Mouse (Mus musculus): Measurements from ENCODE around the gene Faap20. TPM values are rescaled to one million over a fixed set of nuclear protein-coding genes. Genes with fewer than 3 reads are reported as not detected.

Faap20 gene
- polyA plus RNA-seq, 1 experiment from 2014 or later, result 61.0 TPM

- Histone ChIP-seq H3K4me3 (peak overlapping the region; percentile 59), H3K9ac (peak overlapping the region; percentile 82), H3K4me2 (peak overlapping the region; percentile 93), H3K36me3 (peaks cover 14% of the 10 kb centered on the region), H3K27ac (ENCODE audit: poor library complexity, severe bottlenecking) (peak overlapping the region; percentile 96), H3K9me3 (replicated peaks) (no peaks in the 10 kb centered on the region), H3K4me1 (replicated peaks) (peaks cover 33% of the 10 kb centered on the region), H3K27me3 (replicated peaks) (no peaks in the 10 kb centered on the region)
- WGBS, result 14% methylated on average over 23 of the region's 23 CpGs
- ATAC-seq (ENCODE audit: insufficient number of reproducible peaks, low FRiP score), result no peak
These were observed 937 bp downstream of the Faap20 start for GRCm38 (mm10) chr4:155250361-155251117.

- Histone ChIP-seq H3K9me3 (replicated peaks) (no peaks in the 10 kb centered on the region), H3K9ac (peak overlapping the region; percentile 82), H3K36me3 (peaks cover 17% of the 10 kb centered on the region), H3K4me1 (replicated peaks) (peaks cover 29% of the 10 kb centered on the region), H3K27me3 (replicated peaks) (no peaks in the 10 kb centered on the region), H3K27ac (ENCODE audit: poor library complexity, severe bottlenecking) (peak overlapping the region; percentile 96; the same call in 1 of the 2 replicates), H3K4me2 (peak overlapping the region; percentile 93), H3K4me3 (peak overlapping the region; percentile 59; the same call in 1 of the 2 replicates)
- WGBS, result 81% methylated on average over 3 of the region's 3 CpGs
- no peak for ATAC-seq (ENCODE audit: insufficient number of reproducible peaks, low FRiP score)
These were observed 1.5 kb downstream of the Faap20 start for GRCm38 (mm10) chr4:155251147-155251546.

GRCm38 (mm10) chr4:155252253-155252652 lies 2.7 kb downstream of the Faap20 start:
- Histone ChIP-seq H3K9ac (no peak overlapping the region), H3K4me3 (no peak overlapping the region), H3K36me3 (peaks cover 26% of the 10 kb centered on the region), H3K4me1 (replicated peaks) (peaks cover 22% of the 10 kb centered on the region), H3K4me2 (no peak overlapping the region), H3K27ac (ENCODE audit: poor library complexity, severe bottlenecking) (no peak overlapping the region), H3K27me3 (replicated peaks) (no peaks in the 10 kb centered on the region), H3K9me3 (replicated peaks) (no peaks in the 10 kb centered on the region)
- WGBS, result 83% methylated on average over 6 of the region's 6 CpGs
- ATAC-seq (ENCODE audit: insufficient number of reproducible peaks, low FRiP score), result no peak

GRCm38 (mm10) chr4:155264521-155265321 lies 15.1 kb downstream of the Faap20 start:
- no peak overlapping the region for H3K4me3 ChIP-seq
- H3K36me3 ChIP-seq, result peaks cover 4% of the 10 kb centered on the region
- H3K27me3 ChIP-seq (replicated peaks), result no peaks in the 10 kb centered on the region; the same call in 1 of the 2 replicates
- 83% methylated on average over 3 of the region's 3 CpGs for WGBS
- no peak overlapping the region for H3K9ac ChIP-seq
- no peak overlapping the region for H3K4me2 ChIP-seq
- no peak overlapping the region for H3K27ac ChIP-seq (ENCODE audit: poor library complexity, severe bottlenecking)
- H3K9me3 ChIP-seq (replicated peaks), result peaks cover 4% of the 10 kb centered on the region
- H3K4me1 ChIP-seq (replicated peaks), result peaks cover 10% of the 10 kb centered on the region
- no peak for ATAC-seq (ENCODE audit: insufficient number of reproducible peaks, low FRiP score)

- Histone ChIP-seq H3K9me3 (replicated peaks) (no peaks in the 10 kb centered on the region), H3K4me3 (no peak overlapping the region), H3K4me1 (replicated peaks) (peaks cover 10% of the 10 kb centered on the region), H3K9ac (no peak overlapping the region), H3K27ac (ENCODE audit: poor library complexity, severe bottlenecking) (no peak overlapping the region), H3K27me3 (replicated peaks) (no peaks in the 10 kb centered on the region; the same call in 1 of the 2 replicates), H3K4me2 (no peak overlapping the region), H3K36me3 (no peaks in the 10 kb centered on the region)
- ATAC-seq (ENCODE audit: insufficient number of reproducible peaks, low FRiP score), result no peak
- 65% methylated on average over 7 of the region's 7 CpGs for WGBS
These were observed 17.5 kb downstream of the Faap20 start for GRCm38 (mm10) chr4:155267047-155267543.

GRCm38 (mm10) chr4:155267639-155268175 lies 18.1 kb downstream of the Faap20 start:
- ATAC-seq (ENCODE audit: insufficient number of reproducible peaks, low FRiP score), result no peak
- no peak overlapping the region for H3K9ac ChIP-seq
- H3K36me3 ChIP-seq, result no peaks in the 10 kb centered on the region
- WGBS, result 45% methylated on average over 12 of the region's 12 CpGs
- no peaks in the 10 kb centered on the region for H3K9me3 ChIP-seq (replicated peaks)
- H3K4me1 ChIP-seq (replicated peaks), result peaks cover 10% of the 10 kb centered on the region
- no peak overlapping the region for H3K4me3 ChIP-seq
- H3K27me3 ChIP-seq (replicated peaks), result no peaks in the 10 kb centered on the region; the same call in 1 of the 2 replicates
- H3K27ac ChIP-seq (ENCODE audit: poor library complexity, severe bottlenecking), result no peak overlapping the region
- H3K4me2 ChIP-seq, result no peak overlapping the region

GRCm38 (mm10) chr4:155268382-155268781 lies 18.8 kb downstream of the Faap20 start:
- H3K36me3 ChIP-seq, result no peaks in the 10 kb centered on the region
- no peak for ATAC-seq (ENCODE audit: insufficient number of reproducible peaks, low FRiP score)
- H3K9me3 ChIP-seq (replicated peaks), result no peaks in the 10 kb centered on the region
- no peak overlapping the region for H3K4me2 ChIP-seq
- 24% methylated on average over 5 of the region's 5 CpGs for WGBS
- no peak overlapping the region for H3K4me3 ChIP-seq
- peaks cover 10% of the 10 kb centered on the region for H3K4me1 ChIP-seq (replicated peaks)
- H3K9ac ChIP-seq, result no peak overlapping the region
- H3K27ac ChIP-seq (ENCODE audit: poor library complexity, severe bottlenecking), result no peak overlapping the region
- no peaks in the 10 kb centered on the region; the same call in 1 of the 2 replicates for H3K27me3 ChIP-seq (replicated peaks)

- WGBS, result 45% methylated on average over 5 of the region's 5 CpGs
- ATAC-seq (ENCODE audit: insufficient number of reproducible peaks, low FRiP score), result no peak
- Histone ChIP-seq H3K9ac (no peak overlapping the region), H3K27ac (ENCODE audit: poor library complexity, severe bottlenecking) (0 out of 2 replicates have a peak overlapping the region, but pooled peaks have one; percentile 2), H3K27me3 (replicated peaks) (no peaks in the 10 kb centered on the region), H3K36me3 (no peaks in the 10 kb centered on the region), H3K9me3 (replicated peaks) (no peaks in the 10 kb centered on the region), H3K4me3 (no peak overlapping the region), H3K4me1 (replicated peaks) (peaks cover 9% of the 10 kb centered on the region), H3K4me2 (no peak overlapping the region)
These were observed 24.8 kb downstream of the Faap20 start for GRCm38 (mm10) chr4:155274451-155274850.

- Histone ChIP-seq H3K4me3 (no peak overlapping the region), H3K4me1 (replicated peaks) (peaks cover 9% of the 10 kb centered on the region), H3K27me3 (replicated peaks) (no peaks in the 10 kb centered on the region), H3K36me3 (no peaks in the 10 kb centered on the region), H3K27ac (ENCODE audit: poor library complexity, severe bottlenecking) (0 out of 2 replicates have a peak overlapping the region, but pooled peaks have one; percentile 2), H3K4me2 (no peak overlapping the region), H3K9me3 (replicated peaks) (no peaks in the 10 kb centered on the region), H3K9ac (no peak overlapping the region)
- 56% methylated on average over 3 of the region's 3 CpGs for WGBS
- ATAC-seq (ENCODE audit: insufficient number of reproducible peaks, low FRiP score), result no peak
These were observed 25.2 kb downstream of the Faap20 start for GRCm38 (mm10) chr4:155274851-155275250.

- no peak overlapping the region for H3K4me2 ChIP-seq
- no peak for ATAC-seq (ENCODE audit: insufficient number of reproducible peaks, low FRiP score)
- 61% methylated on average over 6 of the region's 6 CpGs for WGBS
- H3K27me3 ChIP-seq (replicated peaks), result no peaks in the 10 kb centered on the region
- peaks cover 40% of the 10 kb centered on the region for H3K4me1 ChIP-seq (replicated peaks)
- H3K27ac ChIP-seq (ENCODE audit: poor library complexity, severe bottlenecking), result no peak overlapping the region
- no peaks in the 10 kb centered on the region for H3K9me3 ChIP-seq (replicated peaks)
- H3K36me3 ChIP-seq, result no peaks in the 10 kb centered on the region
- no peak overlapping the region for H3K4me3 ChIP-seq
- H3K9ac ChIP-seq, result no peak overlapping the region
These were observed 28.4 kb downstream of the Faap20 start for GRCm38 (mm10) chr4:155277963-155278362.

- ATAC-seq (ENCODE audit: insufficient number of reproducible peaks, low FRiP score), result no peak
- H3K4me2 ChIP-seq, result no peak overlapping the region
- H3K27ac ChIP-seq (ENCODE audit: poor library complexity, severe bottlenecking), result 0 out of 2 replicates have a peak overlapping the region, but pooled peaks have one; percentile 26
- H3K9me3 ChIP-seq (replicated peaks), result no peaks in the 10 kb centered on the region
- no peak overlapping the region for H3K4me3 ChIP-seq
- H3K9ac ChIP-seq, result no peak overlapping the region
- no peaks in the 10 kb centered on the region for H3K27me3 ChIP-seq (replicated peaks)
- peaks cover 49% of the 10 kb centered on the region for H3K4me1 ChIP-seq (replicated peaks)
- 78% methylated on average over 8 of the region's 8 CpGs for WGBS
- no peaks in the 10 kb centered on the region for H3K36me3 ChIP-seq
These were observed 29.5 kb downstream of the Faap20 start for GRCm38 (mm10) chr4:155279054-155279453.

All from heart, embryonic 12.5 days (tissue).